Mouse (Mus musculus) retina, adult 2 months (tissue): Measurements from ENCODE around the gene Daam1.

ENCODE experiments used
- DNase-seq: peaks from one replicate; pipeline ENCODE4 v3.0.0-alpha.2; 2012; ENCODE audit warnings: low read depth, low spot score

Daam1 gene

GRCm38 (mm10) chr12:71932433-71933386, 101.8 kb downstream of the Daam1 start:
- DNase-seq: no peak

GRCm38 (mm10) chr12:71933989-71934645, 103.2 kb downstream of the Daam1 start:
- DNase-seq: no peak

- no peak for DNase-seq
Measured at GRCm38 (mm10) chr12:71936636-71937035, 105.8 kb downstream of the Daam1 start.

- DNase-seq: no peak
Measured at GRCm38 (mm10) chr12:71938513-71938912, 107.6 kb downstream of the Daam1 start.

- DNase-seq: no peak
Measured at GRCm38 (mm10) chr12:71941290-71941689, 110.4 kb downstream of the Daam1 start.

- DNase-seq: no peak
Measured at GRCm38 (mm10) chr12:71943112-71943511, 112.2 kb downstream of the Daam1 start.

GRCm38 (mm10) chr12:71943646-71944045, 112.8 kb downstream of the Daam1 start:
- DNase-seq: no peak

GRCm38 (mm10) chr12:71945844-71946243, 115.0 kb downstream of the Daam1 start:
- DNase-seq: no peak

GRCm38 (mm10) chr12:71946448-71946847, 115.6 kb downstream of the Daam1 start:
- DNase-seq: no peak

GRCm38 (mm10) chr12:71948972-71949371, 118.1 kb downstream of the Daam1 start:
- no peak for DNase-seq

- no peak for DNase-seq
Measured at GRCm38 (mm10) chr12:71949606-71950005, 118.7 kb downstream of the Daam1 start.

GRCm38 (mm10) chr12:71950095-71950877, 119.4 kb downstream of the Daam1 start:
- no peak for DNase-seq

GRCm38 (mm10) chr12:71954180-71954935, 123.5 kb downstream of the Daam1 start:
- no peak for DNase-seq

- no peak for DNase-seq
Measured at GRCm38 (mm10) chr12:71956980-71957379, 126.1 kb downstream of the Daam1 start.

GRCm38 (mm10) chr12:71957496-71957895, 126.6 kb downstream of the Daam1 start:
- DNase-seq: no peak

GRCm38 (mm10) chr12:71959351-71959991, 128.6 kb downstream of the Daam1 start:
- DNase-seq: no peak

- no peak for DNase-seq
Measured at GRCm38 (mm10) chr12:71961671-71962070, 130.8 kb downstream of the Daam1 start.

GRCm38 (mm10) chr12:71962616-71963015, 131.7 kb downstream of the Daam1 start:
- no peak for DNase-seq

GRCm38 (mm10) chr12:71968592-71968991, 137.7 kb downstream of the Daam1 start:
- DNase-seq: no peak

GRCm38 (mm10) chr12:71969022-71969421, 138.1 kb downstream of the Daam1 start:
- no peak for DNase-seq

GRCm38 (mm10) chr12:71969439-71969838, 138.6 kb downstream of the Daam1 start:
- DNase-seq: no peak
